Mouse (Mus musculus) megakaryocyte, embryonic 14.5 days (primary cell): ENCODE measurements around the gene Avpi1. TPM values are rescaled to one million over a fixed set of nuclear protein-coding genes. Genes with fewer than 3 reads are reported as not detected.

Source experiments
- H3K27me3 ChIP-seq: replicated peaks from 2 replicates; pipeline ENCODE3; 2012; ENCODE audit warnings: inconsistent platforms
- H3K36me3 ChIP-seq: replicated peaks from 2 replicates; pipeline ENCODE3; 2012; ENCODE audit warnings: low read length, inconsistent platforms, mixed read lengths
- H3K4me1 ChIP-seq: 2 replicates; pipeline ENCODE4 v1.6.1; 2012; ENCODE audit warnings: inconsistent platforms
- H3K4me3 ChIP-seq: replicated peaks from 2 replicates; pipeline ENCODE3; 2012; ENCODE audit warnings: moderate library complexity, mild to moderate bottlenecking, inconsistent platforms
- H3K9me3 ChIP-seq: 2 replicates; pipeline ENCODE4 v1.6.1; 2012; ENCODE audit warnings: inconsistent platforms
- FLI1 ChIP-seq: IDR thresholded peaks from 2 replicates; pipeline ENCODE4 v1.6.1; 2012; ENCODE audit warnings: low read length, inconsistent platforms, mixed read lengths
- GATA1 ChIP-seq: IDR thresholded peaks from 3 replicates; pipeline ENCODE4 v1.6.1; 2012; ENCODE audit warnings: mixed read lengths, low read length, inconsistent platforms, borderline replicate concordance
- polyA plus RNA-seq: library from polyadenylated mRNA; stranded (reverse); fragments of >175 nt; gene quantifications from 2 replicates; pipeline ENCODE4 v1.2.3, GENCODE M21; 2012; ENCODE audit warnings: low replicate concordance; ENCODE audit not compliant: insufficient read depth

Gene Avpi1
- 15.5 and 38.7 TPM in 2 replicates for polyA plus RNA-seq

GRCm38 (mm10) chr19:42128787-42129508, at the start of gene Avpi1:
Gene Avpi1, minus strand, starts transcription at chr19:42129059.
- Histone ChIP-seq H3K36me3 (peaks cover 16% of the 10 kb centered on the region), H3K9me3 (no peaks in the 10 kb centered on the region), H3K4me3 (peak within 1 kb of the TSS; percentile 95), H3K4me1 (peaks cover 76% of the 10 kb centered on the region), H3K27me3 (no peaks in the 10 kb centered on the region)
- TF ChIP-seq GATA1, result no peak
- no peak for TF ChIP-seq FLI1

- Histone ChIP-seq H3K9me3 (no peaks in the 10 kb centered on the region), H3K36me3 (peaks cover 75% of the 10 kb centered on the region), H3K4me3 (peak overlapping the region; percentile 52), H3K4me1 (peaks cover 64% of the 10 kb centered on the region), H3K27me3 (no peaks in the 10 kb centered on the region)
- TF ChIP-seq FLI1 (no peak), GATA1 (no peak)
Observed at GRCm38 (mm10) chr19:42177461-42177860, 48.6 kb upstream of the Avpi1 start.

GRCm38 (mm10) chr19:42176841-42177240, 48.0 kb upstream of the Avpi1 start:
- Histone ChIP-seq H3K36me3 (peaks cover 70% of the 10 kb centered on the region), H3K4me1 (peaks cover 68% of the 10 kb centered on the region), H3K4me3 (peak overlapping the region; percentile 12), H3K9me3 (no peaks in the 10 kb centered on the region), H3K27me3 (no peaks in the 10 kb centered on the region)
- no peak for TF ChIP-seq GATA1
- no peak for TF ChIP-seq FLI1

GRCm38 (mm10) chr19:42170025-42170969, 41.4 kb upstream of the Avpi1 start:
- H3K9me3 ChIP-seq, result no peaks in the 10 kb centered on the region
- no peak for TF ChIP-seq FLI1
- no peak for TF ChIP-seq GATA1
- H3K36me3 ChIP-seq, result peaks cover 20% of the 10 kb centered on the region
- peaks cover 73% of the 10 kb centered on the region for H3K4me1 ChIP-seq
- peaks cover 12% of the 10 kb centered on the region for H3K27me3 ChIP-seq
- peak overlapping the region; percentile 99 for H3K4me3 ChIP-seq

GRCm38 (mm10) chr19:42169322-42169975, 40.6 kb upstream of the Avpi1 start:
- TF ChIP-seq GATA1, result no peak
- no peak for TF ChIP-seq FLI1
- peaks cover 71% of the 10 kb centered on the region for H3K4me1 ChIP-seq
- H3K4me3 ChIP-seq, result peak overlapping the region; percentile 99

GRCm38 (mm10) chr19:42167489-42167888, 38.6 kb upstream of the Avpi1 start:
- no peak overlapping the region for H3K4me3 ChIP-seq
- H3K4me1 ChIP-seq, result peaks cover 64% of the 10 kb centered on the region
- TF ChIP-seq FLI1 (no peak), GATA1 (no peak)
- no peaks in the 10 kb centered on the region for H3K36me3 ChIP-seq
- H3K27me3 ChIP-seq, result peaks cover 12% of the 10 kb centered on the region
- no peaks in the 10 kb centered on the region for H3K9me3 ChIP-seq

More at GRCm38 (mm10) chr19:42169322-42169975, 40.6 kb upstream of the Avpi1 start:
- Histone ChIP-seq H3K36me3 (peaks cover 12% of the 10 kb centered on the region), H3K9me3 (no peaks in the 10 kb centered on the region), H3K27me3 (peaks cover 12% of the 10 kb centered on the region)

- no peak for TF ChIP-seq FLI1
- TF ChIP-seq GATA1, result no peak
- peaks cover 12% of the 10 kb centered on the region for H3K27me3 ChIP-seq
Observed at GRCm38 (mm10) chr19:42166766-42167165, 37.9 kb upstream of the Avpi1 start.

GRCm38 (mm10) chr19:42166130-42166529, 37.3 kb upstream of the Avpi1 start:
- Histone ChIP-seq H3K36me3 (no peaks in the 10 kb centered on the region), H3K4me3 (peak overlapping the region; percentile 77), H3K9me3 (no peaks in the 10 kb centered on the region), H3K27me3 (peaks cover 12% of the 10 kb centered on the region), H3K4me1 (peaks cover 53% of the 10 kb centered on the region)
- no peak for TF ChIP-seq FLI1
- TF ChIP-seq GATA1, result no peak

More at GRCm38 (mm10) chr19:42166766-42167165, 37.9 kb upstream of the Avpi1 start:
- Histone ChIP-seq H3K4me3 (no peak overlapping the region), H3K9me3 (no peaks in the 10 kb centered on the region), H3K36me3 (no peaks in the 10 kb centered on the region), H3K4me1 (peaks cover 59% of the 10 kb centered on the region)

GRCm38 (mm10) chr19:42164188-42164587, 35.3 kb upstream of the Avpi1 start:
- Histone ChIP-seq H3K27me3 (peaks cover 9% of the 10 kb centered on the region), H3K4me3 (no peak overlapping the region)
- TF ChIP-seq FLI1 (no peak), GATA1 (no peak)

More at GRCm38 (mm10) chr19:42164188-42164587, 35.3 kb upstream of the Avpi1 start:
- no peaks in the 10 kb centered on the region for H3K9me3 ChIP-seq
- H3K36me3 ChIP-seq, result no peaks in the 10 kb centered on the region
- peaks cover 37% of the 10 kb centered on the region for H3K4me1 ChIP-seq
